Mouse (Mus musculus): ENCODE data around the gene Rara. TPM values are rescaled to one million over a fixed set of nuclear protein-coding genes. Genes with fewer than 3 reads are reported as not detected.
"Not testable (repeated sequence)": the region's sequence is repeated elsewhere in the genome, so short reads cannot be mapped to it uniquely, and the experiment has no call there.

The Rara gene
- polyA plus RNA-seq, 1 experiment from 2014 or later: 17.3 TPM

GRCm38 (mm10) chr11:98933151-98933550 is 5.5 kb downstream of the Rara start:
- H3K9ac ChIP-seq (replicated peaks): no peak overlapping the region
- no peak overlapping the region for H3K27ac ChIP-seq (replicated peaks)
- no peaks in the 10 kb centered on the region for H3K9me3 ChIP-seq
- no peak overlapping the region for H3K4me2 ChIP-seq (replicated peaks)
- peaks cover 44% of the 10 kb centered on the region for H3K27me3 ChIP-seq
- H3K4me3 ChIP-seq: no peak overlapping the region
- H3K4me1 ChIP-seq: peaks cover 73% of the 10 kb centered on the region
- no peaks in the 10 kb centered on the region for H3K36me3 ChIP-seq
- ATAC-seq (ENCODE audit: low FRiP score, low read depth): no peak
- 55% methylated on average over 8 of the region's 9 CpGs for WGBS

DNA sequence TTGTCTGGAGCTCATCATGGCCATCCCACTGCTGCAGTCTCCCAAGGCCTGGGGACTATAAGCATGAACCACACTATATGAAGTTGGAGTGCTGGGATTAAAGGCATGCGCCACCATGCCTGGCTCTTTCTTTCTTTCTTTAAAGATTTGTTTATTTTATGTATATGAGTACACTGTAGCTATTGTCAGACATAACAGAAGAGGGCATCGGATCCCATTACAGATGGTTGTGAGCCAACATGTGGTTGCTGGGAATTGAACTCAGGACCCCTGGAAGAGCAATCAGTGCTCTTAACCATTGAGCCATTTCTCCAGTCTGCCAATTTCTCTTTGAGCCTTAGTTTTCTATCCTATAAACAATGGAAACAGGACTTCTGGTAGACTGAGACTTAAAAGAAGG is 6.2 kb downstream of the Rara start:
- H3K4me1 ChIP-seq: peaks cover 72% of the 10 kb centered on the region
- ATAC-seq (ENCODE audit: low FRiP score, low read depth); H3K27ac ChIP-seq (replicated peaks); H3K36me3 ChIP-seq; H3K4me2 ChIP-seq (replicated peaks); H3K9me3 ChIP-seq; H3K9ac ChIP-seq (replicated peaks); H3K4me3 ChIP-seq: not testable (repeated sequence)
- H3K27me3 ChIP-seq: peaks cover 47% of the 10 kb centered on the region
- WGBS: 96% methylated on average over 2 of the region's 2 CpGs

DNA sequence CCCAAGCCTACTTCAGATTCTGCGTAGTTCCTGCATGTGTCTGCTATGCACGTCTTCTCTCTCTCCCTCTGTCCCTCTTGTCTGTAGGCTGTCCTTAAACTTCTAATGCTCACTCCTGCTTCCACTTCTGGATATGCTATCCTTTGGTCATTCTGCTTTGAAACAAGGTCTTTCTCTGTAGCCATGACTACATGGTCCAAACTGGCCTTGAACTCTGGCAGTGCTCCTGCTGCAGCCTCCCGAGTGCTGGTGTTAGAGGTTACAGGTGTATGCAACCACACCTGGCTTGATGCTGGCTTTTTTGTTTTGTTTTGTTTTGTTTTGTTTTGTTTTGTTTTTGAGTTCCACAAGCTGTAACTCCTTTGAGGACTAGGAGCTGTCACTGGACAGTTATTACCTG is 6.7 kb downstream of the Rara start:
- WGBS: 76% methylated on average over 3 of the region's 3 CpGs
- Histone ChIP-seq H3K4me1 (peaks cover 72% of the 10 kb centered on the region), H3K9me3 (no peaks in the 10 kb centered on the region), H3K4me3 (no peak overlapping the region), H3K4me2 (replicated peaks) (no peak overlapping the region), H3K9ac (replicated peaks) (no peak overlapping the region), H3K36me3 (no peaks in the 10 kb centered on the region), H3K27me3 (peaks cover 52% of the 10 kb centered on the region), H3K27ac (replicated peaks) (no peak overlapping the region)
- no peak for ATAC-seq (ENCODE audit: low FRiP score, low read depth)

- H3K27ac ChIP-seq (replicated peaks): no peak overlapping the region
These were observed 7.5 kb downstream of the Rara start for GRCm38 (mm10) chr11:98935123-98935522.

DNA sequence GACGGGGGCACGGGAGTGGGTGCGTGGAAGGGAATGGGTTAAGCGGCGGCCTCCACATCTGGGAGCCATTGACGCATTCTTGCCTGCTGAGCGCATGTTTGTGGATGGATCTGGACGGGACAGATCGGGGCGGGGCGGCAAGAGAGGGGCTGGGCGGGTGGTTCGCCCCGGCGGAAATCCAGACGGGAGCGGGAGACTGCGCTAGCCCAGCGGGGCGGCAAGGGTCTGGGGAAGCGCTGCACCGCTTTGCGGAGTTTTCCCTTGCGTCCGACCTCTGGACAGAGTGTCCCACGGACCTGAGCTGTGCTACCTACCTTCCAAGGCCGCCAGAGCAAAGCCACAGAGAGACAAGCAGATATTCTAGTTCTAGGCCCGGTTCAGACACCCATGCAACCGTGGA is 8.6 kb downstream of the Rara start:
- no peak for ATAC-seq (ENCODE audit: low FRiP score, low read depth)
- 1% methylated on average over 29 of the region's 29 CpGs for WGBS
- H3K4me2 ChIP-seq (replicated peaks): peak overlapping the region; percentile 92
- H3K27me3 ChIP-seq: peaks cover 66% of the 10 kb centered on the region
- H3K9me3 ChIP-seq: no peaks in the 10 kb centered on the region
- no peak overlapping the region for H3K27ac ChIP-seq (replicated peaks)
- peaks cover 72% of the 10 kb centered on the region for H3K4me1 ChIP-seq
- H3K36me3 ChIP-seq: no peaks in the 10 kb centered on the region
- peak overlapping the region; percentile 59 for H3K4me3 ChIP-seq
- no peak overlapping the region; the same call in 1 of the 2 replicates for H3K9ac ChIP-seq (replicated peaks)

More at GRCm38 (mm10) chr11:98935123-98935522, 7.5 kb downstream of the Rara start:
- Histone ChIP-seq H3K4me2 (replicated peaks) (no peak overlapping the region), H3K9me3 (no peaks in the 10 kb centered on the region), H3K9ac (replicated peaks) (no peak overlapping the region), H3K27me3 (peaks cover 59% of the 10 kb centered on the region), H3K4me1 (peaks cover 72% of the 10 kb centered on the region), H3K36me3 (no peaks in the 10 kb centered on the region), H3K4me3 (no peak overlapping the region)
- WGBS: 92% methylated on average over 3 of the region's 3 CpGs
- no peak for ATAC-seq (ENCODE audit: low FRiP score, low read depth)

DNA sequence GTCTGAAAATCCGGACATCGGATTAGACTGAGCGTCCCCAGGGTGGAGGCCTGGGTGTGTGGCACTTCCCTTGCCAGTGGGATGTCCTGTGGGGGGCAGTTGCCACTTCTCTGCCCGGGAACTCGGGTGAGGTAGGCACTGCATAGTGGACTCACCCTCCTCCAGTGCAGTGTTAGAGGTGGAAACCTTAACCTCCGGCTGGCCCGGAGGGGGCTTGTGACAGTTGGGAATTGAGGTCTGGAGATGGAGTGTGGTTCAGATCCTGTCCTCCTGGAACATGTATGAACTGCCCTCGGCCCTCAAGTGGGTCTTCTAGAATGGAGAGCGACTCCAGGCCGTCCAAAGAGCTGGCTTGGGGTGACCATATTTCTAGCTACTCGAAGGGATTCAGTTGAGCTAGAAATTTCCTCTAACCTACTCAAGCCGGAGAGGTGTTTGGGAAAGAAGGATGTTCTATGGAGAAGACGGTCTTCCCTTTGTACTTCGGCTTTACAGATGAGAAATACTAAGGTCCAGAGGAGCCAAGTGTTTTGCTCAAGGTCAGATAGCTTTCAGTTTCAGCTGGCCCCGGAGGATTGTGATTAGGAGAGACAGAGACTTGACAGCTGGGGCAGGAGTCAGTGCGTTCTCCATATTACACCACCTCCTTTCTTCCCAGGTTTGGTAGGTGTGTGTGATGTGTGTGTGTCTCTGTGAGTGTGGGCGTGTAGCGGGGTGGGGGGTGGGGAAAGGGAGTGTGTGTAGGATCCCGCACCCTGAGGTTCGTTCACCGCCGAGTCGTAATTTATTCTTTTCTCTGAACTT is 9.2 kb downstream of the Rara start:
- Histone ChIP-seq H3K27me3 (peaks cover 66% of the 10 kb centered on the region), H3K9ac (replicated peaks) (peak overlapping the region; percentile 37), H3K4me3 (peak overlapping the region; percentile 59), H3K27ac (replicated peaks) (peak overlapping the region; percentile 10; the same call in 1 of the 2 replicates), H3K9me3 (no peaks in the 10 kb centered on the region), H3K36me3 (no peaks in the 10 kb centered on the region), H3K4me1 (peaks cover 72% of the 10 kb centered on the region), H3K4me2 (replicated peaks) (peak overlapping the region; percentile 92)
- WGBS: under 1% methylated on average over 23 of the region's 23 CpGs
- peak; percentile 45 for ATAC-seq (ENCODE audit: low FRiP score, low read depth)

- H3K36me3 ChIP-seq: no peaks in the 10 kb centered on the region
- WGBS: under 1% methylated on average over 35 of the region's 38 CpGs
- peak overlapping the region; percentile 59 for H3K4me3 ChIP-seq
- no peaks in the 10 kb centered on the region for H3K9me3 ChIP-seq
- H3K4me2 ChIP-seq (replicated peaks): peak overlapping the region; percentile 92
- peaks cover 66% of the 10 kb centered on the region for H3K27me3 ChIP-seq
- H3K9ac ChIP-seq (replicated peaks): peak overlapping the region; percentile 62
- peak; percentile 88 for ATAC-seq (ENCODE audit: low FRiP score, low read depth)
- peak overlapping the region; percentile 31; the same call in 1 of the 2 replicates for H3K27ac ChIP-seq (replicated peaks)
- H3K4me1 ChIP-seq: peaks cover 70% of the 10 kb centered on the region
These were observed 9.8 kb downstream of the Rara start for GRCm38 (mm10) chr11:98937410-98937913.

DNA sequence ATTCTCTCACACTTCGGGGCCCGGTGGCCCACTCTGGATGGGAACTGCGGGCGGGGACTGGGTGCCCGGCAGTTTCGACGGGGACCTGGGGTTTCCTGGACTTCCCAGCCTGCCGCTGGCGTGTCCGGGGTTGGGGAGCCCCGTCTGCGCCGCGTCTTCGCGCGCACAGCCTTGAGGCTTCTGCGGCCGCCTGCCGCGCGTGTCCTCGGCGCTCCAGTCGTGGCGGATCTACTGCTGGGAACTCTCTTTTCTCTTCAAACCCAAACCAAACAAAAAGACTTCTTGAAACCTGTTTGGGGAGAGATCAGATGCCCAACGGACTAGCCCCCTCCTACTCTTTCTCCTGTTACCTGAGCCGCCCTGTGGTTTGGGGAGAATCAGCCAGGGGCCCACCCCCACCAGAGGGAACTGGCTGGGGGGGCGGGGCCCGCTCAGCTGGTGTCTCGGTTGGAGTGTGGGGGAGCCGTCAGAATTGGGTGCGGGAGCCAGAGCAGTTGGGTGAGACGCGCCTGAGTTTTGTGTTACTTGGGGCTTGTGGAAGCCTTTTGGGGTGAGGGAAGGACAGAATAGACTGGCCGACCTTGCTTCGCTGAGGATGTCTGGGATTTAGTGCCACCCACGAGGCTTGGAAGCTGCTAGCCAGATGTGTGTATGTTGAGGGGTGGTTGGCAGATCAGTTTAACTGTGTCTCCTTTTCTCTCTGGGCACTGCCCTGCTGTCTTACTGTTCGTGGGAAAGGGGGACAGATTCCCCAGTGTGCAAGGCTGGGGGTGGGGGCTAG is 10.5 kb downstream of the Rara start:
- under 1% methylated on average over 39 of the region's 39 CpGs for WGBS
- no peak for ATAC-seq (ENCODE audit: low FRiP score, low read depth)

GRCm38 (mm10) chr11:98938701-98939083 is 11.1 kb downstream of the Rara start:
- peak overlapping the region; percentile 92 for H3K4me2 ChIP-seq (replicated peaks)
- H3K27me3 ChIP-seq: peaks cover 57% of the 10 kb centered on the region
- H3K36me3 ChIP-seq: no peaks in the 10 kb centered on the region
- ATAC-seq (ENCODE audit: low FRiP score, low read depth): no peak
- no peak overlapping the region for H3K27ac ChIP-seq (replicated peaks)
- no peaks in the 10 kb centered on the region for H3K9me3 ChIP-seq
- no peak overlapping the region for H3K9ac ChIP-seq (replicated peaks)
- peaks cover 74% of the 10 kb centered on the region for H3K4me1 ChIP-seq
- 45% methylated on average over 7 of the region's 7 CpGs for WGBS
- peak overlapping the region; percentile 59 for H3K4me3 ChIP-seq

More for the DNA sequence above, 10.5 kb downstream of the Rara start:
- Histone ChIP-seq H3K4me2 (replicated peaks) (peak overlapping the region; percentile 92), H3K4me1 (peaks cover 70% of the 10 kb centered on the region), H3K4me3 (peak overlapping the region; percentile 59), H3K27ac (replicated peaks) (peak overlapping the region; percentile 31; the same call in 1 of the 2 replicates), H3K36me3 (no peaks in the 10 kb centered on the region), H3K9me3 (no peaks in the 10 kb centered on the region), H3K27me3 (peaks cover 61% of the 10 kb centered on the region), H3K9ac (replicated peaks) (peak overlapping the region; percentile 62)

DNA sequence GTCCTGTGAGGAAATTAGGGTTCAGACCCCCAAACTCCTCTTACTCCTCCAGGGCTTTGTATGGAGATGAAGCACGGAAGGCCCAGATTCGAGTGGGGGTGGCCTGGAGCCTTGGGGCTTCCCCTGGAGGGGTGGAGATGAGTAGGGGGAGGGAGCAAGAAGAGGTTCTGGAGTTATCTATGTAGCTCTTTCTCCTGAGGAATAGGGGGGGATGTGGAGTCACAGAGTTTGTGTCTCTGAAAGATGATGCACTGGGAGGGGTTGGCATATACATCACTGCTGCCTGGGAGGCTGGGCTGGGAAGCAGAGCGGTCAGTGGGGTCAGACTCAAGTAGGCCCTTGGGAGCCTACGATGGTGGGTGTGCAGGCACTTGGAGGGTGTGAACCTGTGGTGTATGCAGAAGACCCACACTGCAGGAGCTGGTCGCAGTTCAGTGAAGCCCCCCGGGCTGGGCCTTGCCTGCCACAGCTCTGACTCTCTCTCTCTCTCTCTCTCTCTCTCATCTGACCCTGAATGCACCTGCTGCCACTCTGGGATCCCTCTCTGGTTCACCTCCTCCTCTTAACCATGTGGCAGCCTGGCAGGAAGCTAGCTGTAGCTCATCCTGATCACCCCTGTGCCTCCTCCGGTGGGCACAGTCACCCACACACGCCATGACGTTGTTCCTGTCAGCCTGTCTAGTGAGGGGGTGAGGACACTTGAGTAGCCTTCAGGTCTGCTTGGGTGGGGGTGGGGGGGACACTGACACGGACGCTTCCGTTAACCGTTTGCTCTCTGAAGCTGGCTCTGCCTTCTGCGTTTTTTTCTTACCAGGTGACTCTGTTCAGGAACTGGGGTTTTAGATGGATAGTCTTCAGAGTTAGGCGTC is 11.7 kb downstream of the Rara start:
- H3K4me1 ChIP-seq: peaks cover 81% of the 10 kb centered on the region
- H3K36me3 ChIP-seq: no peaks in the 10 kb centered on the region
- H3K27ac ChIP-seq (replicated peaks): no peak overlapping the region
- H3K9me3 ChIP-seq: no peaks in the 10 kb centered on the region
- H3K9ac ChIP-seq (replicated peaks): no peak overlapping the region
- peaks cover 52% of the 10 kb centered on the region for H3K27me3 ChIP-seq
- no peak overlapping the region for H3K4me3 ChIP-seq
- WGBS: 58% methylated on average over 15 of the region's 15 CpGs
- no peak for ATAC-seq (ENCODE audit: low FRiP score, low read depth)
- 0 out of 2 replicates have a peak overlapping the region, but pooled peaks have one; percentile 19 for H3K4me2 ChIP-seq (replicated peaks)

DNA sequence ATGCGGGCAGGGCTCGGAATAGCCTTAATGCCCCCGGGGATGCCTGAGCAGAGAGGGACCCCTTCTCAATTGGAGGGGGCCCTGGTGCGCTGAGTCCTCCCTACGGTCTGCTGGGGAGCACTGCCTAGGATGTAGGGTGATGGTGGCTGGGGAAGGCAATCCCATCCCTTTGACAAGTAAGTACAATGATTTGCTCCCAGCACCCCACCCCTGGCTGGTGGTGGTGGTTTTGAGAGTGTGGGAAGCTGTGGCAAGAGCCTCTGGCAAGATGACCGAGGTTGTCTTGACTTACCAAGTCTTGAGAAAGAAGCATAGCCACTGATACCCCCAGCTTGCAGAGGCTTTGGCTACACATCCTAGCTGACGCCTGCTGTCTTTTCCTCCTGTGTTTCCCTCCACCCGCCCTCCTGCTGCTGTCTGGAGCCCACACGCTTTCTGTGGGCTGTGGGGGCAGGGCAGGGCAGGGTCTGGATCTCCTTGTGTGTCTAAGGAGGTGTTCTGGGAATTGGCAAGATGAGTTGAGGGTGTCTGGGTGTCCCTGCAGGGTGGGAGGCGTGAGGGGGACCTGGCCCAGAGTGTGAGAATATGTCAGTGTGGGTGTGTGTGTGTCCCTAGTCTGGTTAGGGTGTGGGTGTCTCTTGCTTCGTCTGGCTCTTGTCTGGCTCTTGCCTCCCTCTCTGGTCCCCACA is 12.5 kb downstream of the Rara start:
- no peak overlapping the region for H3K27ac ChIP-seq (replicated peaks)
- H3K4me2 ChIP-seq (replicated peaks): 0 out of 2 replicates have a peak overlapping the region, but pooled peaks have one; percentile 19
- no peaks in the 10 kb centered on the region for H3K9me3 ChIP-seq
- no peaks in the 10 kb centered on the region for H3K36me3 ChIP-seq
- no peak overlapping the region for H3K4me3 ChIP-seq
- peaks cover 88% of the 10 kb centered on the region for H3K4me1 ChIP-seq
- 50% methylated on average over 11 of the region's 11 CpGs for WGBS
- no peak overlapping the region; the same call in 1 of the 2 replicates for H3K9ac ChIP-seq (replicated peaks)
- no peak for ATAC-seq (ENCODE audit: low FRiP score, low read depth)
- H3K27me3 ChIP-seq: peaks cover 46% of the 10 kb centered on the region

Data from midbrain, embryonic 12.5 days (tissue).